Mouse (Mus musculus): Measurements from ENCODE around the gene B3gnt8.
A peak's percentile ranks its signal among the peaks of the same experiment; 100 is the strongest.
"Not testable (repeated sequence)": the region's sequence is repeated elsewhere in the genome, so short reads cannot be mapped to it uniquely, and the experiment has no call there.

B3gnt8 gene

DNA sequence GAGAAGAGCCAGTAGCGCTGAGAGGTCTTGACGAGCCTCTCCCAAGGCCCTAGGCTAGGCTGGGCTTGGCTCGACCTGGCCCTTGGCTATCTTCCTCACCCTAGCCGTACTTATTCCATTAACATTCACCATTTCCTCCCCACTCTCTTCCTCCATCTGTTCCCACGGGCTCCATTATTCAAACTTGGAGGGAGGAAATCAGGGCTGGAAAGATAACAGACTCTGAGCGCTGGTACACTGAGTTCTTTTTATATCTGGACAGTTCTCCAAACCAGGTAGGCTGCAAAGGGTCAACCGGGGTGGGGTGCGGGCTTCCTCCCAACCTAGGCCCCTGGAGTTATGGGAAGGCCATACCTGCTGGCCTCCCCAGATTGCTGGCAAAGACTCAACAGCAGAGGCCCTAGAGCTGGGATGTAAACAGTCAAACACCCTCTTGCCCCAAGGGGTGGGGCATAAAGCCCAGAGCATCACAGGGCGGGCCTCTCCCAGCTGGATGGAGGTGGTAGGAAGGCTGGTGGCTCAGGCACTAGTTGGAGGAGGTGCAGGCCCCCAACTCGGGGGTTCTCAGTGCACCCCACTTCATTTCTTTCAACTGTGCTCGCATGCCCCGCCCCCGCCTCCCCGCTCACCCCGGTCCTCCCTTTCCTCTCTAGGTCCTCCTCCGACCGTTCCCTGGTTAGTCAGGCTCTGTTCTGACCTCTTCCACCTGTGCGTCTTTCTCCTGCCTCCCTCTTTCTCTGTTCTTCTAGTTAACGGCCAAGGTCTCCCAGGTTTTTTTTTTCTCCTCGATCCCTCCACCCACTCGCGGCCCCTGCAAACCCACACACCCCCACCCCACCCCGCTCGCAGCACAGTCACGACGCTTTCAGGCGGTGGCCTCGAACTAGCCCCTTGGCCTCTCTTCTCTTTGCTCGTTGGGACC lies at the start of gene B3gnt8:
B3gnt8 (plus strand) TSS at position 146 of the 922 bp plus-strand sequence.
- DNase-seq (ENCODE audit: low spot score): no peak

DNA sequence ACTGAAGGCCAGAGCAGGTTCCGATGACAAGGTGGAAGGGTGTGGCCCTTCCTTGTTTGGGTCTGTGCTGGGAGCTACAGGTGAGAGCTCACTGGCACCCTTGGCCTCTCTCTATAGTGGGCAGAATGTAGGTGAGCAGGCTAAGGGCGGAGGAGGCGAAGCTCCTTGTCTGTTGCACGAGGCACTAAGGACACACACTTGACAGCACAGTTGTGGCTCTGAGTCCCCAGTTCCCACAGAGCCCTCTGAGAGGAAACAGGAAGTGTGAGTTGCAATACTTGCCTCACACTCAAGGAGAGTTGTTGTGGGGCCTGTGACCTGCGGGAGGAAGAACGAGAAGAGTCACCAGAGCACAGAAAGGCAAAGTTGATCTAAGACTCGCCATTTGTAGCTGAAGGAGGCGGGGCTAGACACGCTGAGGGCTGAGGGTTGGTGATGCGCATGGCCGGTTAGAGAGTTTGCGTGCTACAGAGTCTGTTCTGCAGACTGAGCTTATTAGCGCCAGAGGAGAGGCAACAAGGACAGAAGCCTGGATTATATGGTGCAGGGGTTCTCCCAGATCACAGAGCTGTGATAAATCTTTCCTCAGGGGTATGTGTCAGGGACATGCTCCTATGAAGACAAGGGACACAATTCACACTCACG lies 49.5 kb upstream of the B3gnt8 start:
- not testable (repeated sequence) for DNase-seq (ENCODE audit: low spot score)

DNA sequence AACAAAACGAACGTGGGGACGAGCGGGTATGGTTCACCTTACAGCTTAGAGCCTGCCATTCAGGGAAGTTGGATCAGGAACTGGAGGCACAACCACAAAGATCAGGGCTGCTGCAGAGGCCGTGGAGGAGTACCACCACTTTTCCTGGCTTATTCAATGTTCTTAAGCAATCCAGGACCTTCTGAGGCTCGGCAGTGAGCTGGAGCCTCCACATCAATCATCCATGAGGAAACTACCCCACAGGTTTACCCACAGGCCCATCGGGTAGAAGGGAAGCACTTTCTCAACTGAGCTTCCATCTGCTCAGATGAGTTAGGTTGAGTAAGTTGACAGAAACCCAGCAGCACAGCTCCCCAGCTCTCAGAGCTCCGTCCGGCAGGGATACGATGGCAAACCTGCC lies 47.0 kb upstream of the B3gnt8 start:
- DNase-seq (ENCODE audit: low spot score): no peak

DNA sequence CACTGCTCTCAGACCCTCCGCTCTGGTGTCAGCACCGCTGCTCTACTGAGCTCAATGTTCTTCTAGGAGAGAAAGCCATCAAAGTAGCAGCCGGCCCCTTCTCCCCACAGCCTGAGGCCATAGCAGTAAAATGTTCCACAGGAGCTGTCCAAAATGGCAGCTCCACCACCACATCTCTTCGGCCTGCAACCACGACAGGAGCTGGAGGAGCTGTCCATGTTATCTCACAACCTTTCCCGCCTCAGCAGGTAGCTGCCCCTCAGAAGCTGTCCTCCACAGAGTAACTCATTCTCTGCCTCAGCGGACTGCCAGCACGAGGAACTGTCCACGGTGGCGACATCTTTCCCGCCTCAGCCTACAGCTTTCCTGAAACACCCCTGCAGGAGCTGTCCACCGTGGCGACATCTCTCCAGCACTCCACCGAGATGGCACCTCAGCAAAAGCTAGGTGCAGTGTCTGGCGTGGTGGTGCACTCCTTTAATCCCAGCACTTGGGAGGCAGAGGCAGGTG lies 44.1 kb upstream of the B3gnt8 start:
- no peak for DNase-seq (ENCODE audit: low spot score)

DNA sequence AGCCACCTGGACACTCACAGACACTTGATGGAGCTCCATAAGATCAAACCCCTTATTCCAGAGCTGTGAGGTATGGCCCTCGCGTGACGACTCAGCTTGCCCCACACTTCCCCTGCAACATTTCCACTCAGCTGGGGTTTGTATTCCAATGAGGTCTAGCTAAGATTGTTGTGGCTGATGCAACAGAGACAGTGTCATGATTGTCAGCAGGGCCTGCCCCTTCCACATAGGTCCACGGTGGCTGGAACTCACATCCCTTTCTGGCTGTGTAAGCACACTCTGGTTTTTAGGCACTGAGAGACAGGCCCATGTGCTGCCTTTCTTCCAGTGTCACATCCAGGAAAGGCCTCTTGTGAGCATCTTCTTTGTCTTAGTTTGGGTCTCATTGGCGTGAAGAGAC lies 41.8 kb upstream of the B3gnt8 start:
- DNase-seq (ENCODE audit: low spot score): no peak

DNA sequence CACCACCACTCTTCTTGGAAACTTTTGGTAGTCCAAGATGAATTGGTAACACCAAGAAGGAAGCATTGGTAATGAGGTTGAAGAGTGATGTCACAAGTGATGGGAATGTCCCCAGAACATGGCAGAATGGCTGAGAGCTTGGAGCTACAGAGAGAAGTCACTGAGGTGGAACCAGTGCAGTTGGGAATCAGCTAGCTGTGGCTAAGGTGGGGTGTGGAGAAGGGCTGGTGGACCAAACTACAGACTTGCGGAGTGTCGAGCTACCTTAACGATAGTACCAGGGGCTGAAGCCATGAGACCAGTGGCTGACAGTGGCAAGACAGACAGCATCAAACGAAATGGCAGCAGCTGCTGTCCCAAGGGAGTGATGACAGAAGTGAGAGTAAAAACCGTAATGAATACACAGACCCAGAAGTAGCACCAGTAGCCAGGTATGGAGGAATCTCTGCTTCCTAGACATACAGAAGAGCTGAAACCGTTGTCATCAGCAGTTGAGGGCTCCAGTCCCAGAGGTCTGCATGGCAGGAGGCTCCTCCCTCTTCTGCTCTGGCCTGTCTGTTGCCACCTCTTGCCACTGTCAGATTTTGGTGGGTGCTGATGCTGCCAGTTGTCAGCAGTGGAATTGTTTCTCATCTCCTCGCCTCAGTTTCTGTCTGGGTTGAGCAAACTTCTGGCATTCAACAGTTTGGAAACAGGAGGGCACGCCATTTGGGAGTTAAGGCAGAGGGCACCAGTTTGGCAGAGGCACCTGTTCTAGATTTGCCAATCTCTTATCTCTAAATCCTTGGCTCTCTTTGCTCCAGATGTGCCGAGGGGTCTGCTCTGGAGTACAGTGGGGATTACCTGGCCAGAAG lies 40.9 kb upstream of the B3gnt8 start:
- DNase-seq (ENCODE audit: low spot score): no peak

DNA sequence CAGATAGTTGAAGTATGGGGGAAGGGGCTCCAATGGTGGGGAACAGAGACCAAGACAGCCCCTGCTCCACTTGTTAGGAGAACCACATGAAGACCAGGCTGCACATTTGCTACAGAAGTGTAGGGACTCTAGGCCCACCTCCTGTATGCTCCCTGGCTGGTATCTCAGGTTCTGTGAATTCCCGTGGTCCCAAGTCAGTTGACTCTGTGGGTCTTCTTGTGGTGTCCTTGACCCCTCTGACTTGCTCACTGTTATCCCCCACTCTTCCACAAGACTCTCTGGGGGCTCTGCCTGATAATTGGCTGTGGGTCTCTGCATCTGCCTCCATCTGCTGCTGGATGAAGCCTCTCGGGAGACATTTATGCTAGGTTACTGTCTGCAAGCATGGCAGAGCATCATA lies 35.2 kb upstream of the B3gnt8 start:
- DNase-seq (ENCODE audit: low spot score): no peak

DNA sequence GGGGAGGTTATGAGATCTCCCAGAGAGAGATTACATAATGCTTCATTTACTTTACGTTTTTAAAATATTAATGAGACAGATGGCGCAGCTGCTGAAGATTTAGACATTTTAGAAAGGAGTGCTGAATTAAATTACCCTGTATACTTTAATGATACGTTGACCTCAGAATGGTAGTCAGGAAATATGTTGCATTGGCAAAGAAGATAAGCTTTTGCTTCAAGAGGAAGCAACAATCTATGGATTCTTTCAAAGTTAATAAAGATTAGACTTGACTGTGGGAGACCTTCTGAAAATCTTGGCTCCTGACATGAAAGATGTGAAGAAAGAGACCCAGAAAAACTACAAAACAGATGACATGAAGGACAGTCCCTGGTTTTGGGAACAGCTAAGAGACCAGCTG lies 32.6 kb upstream of the B3gnt8 start:
- no peak for DNase-seq (ENCODE audit: low spot score)

DNA sequence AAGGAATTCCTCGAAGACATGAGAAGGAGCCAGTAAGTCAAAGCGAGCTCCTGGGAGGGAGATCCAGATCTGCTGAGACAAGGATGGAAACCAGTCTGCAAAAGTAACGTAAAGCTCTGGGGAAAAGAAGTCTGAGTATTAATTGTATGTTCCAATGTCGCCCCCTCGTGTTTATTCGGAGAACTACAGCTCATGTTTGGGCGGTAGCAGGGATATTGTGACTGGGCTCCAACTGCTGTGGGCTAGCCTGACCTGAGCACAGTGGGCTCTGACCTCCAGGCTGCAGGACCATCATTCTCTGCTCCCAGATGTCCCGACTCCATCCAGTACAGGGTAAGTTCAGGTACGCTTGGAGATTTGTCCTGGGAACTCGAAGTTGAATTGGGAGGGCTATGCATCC lies 26.8 kb upstream of the B3gnt8 start:
- peak; percentile 58 for DNase-seq (ENCODE audit: low spot score)

DNA sequence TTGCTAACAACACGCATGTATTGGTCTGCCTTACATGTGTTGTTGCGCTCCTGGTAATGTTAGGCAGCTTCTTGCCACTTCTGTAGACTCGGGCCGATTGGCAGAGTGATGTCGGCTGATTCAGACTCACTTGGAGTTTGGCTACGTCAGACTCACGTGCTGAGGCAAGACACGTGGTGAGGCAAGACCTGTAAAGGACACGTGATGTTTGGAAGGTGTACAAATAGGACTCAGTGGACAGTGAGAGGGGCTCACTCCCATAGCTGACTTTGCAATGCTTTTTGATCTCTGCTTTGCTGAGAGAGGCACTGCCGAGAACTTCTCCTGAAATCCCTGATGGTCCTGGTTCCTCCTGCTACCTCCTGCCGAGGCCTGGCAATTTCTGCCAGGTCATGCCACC lies 25.8 kb upstream of the B3gnt8 start:
- no peak for DNase-seq (ENCODE audit: low spot score)

DNA sequence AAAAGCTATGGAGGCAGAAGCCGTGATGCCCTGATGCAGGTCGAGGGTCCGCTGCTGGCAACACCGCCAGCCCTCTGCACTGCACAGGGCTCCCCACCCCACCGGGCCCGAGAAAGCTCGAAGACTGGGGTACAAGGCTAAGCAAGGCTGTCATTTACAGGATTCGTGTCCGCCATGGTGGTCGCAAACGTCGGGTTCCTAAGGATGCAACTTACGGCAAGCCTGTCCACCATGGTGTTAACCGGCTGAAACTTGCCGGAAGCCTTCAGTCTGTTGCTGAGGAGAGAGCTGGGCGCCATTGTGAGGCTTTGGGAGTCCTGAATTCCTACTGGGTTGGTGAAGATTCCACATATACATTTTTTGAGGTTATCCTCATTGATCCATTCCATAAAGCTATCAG lies 25.1 kb upstream of the B3gnt8 start:
- DNase-seq (ENCODE audit: low spot score): no peak

DNA sequence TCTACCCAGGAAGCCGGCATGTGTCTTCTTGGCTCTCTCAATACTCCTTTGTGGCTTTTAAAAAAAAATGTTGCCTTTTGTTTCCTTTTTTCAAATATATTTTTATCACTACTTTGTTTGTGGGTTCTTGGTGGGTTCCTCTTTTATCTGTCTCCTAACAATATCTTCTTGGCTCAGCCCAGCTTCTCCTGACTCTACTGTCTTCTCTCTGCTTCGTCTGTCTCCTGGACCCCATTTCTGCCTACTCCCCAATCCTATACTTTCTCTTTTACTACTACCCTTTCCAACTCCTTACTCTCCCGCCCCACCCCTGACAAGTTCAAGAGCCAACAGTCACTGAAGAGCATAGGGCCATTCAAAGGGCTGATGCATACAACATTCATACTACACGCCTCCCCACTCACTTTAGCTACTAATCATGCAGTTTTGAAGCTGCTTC lies 19.8 kb upstream of the B3gnt8 start:
- DNase-seq (ENCODE audit: low spot score): no peak

DNA sequence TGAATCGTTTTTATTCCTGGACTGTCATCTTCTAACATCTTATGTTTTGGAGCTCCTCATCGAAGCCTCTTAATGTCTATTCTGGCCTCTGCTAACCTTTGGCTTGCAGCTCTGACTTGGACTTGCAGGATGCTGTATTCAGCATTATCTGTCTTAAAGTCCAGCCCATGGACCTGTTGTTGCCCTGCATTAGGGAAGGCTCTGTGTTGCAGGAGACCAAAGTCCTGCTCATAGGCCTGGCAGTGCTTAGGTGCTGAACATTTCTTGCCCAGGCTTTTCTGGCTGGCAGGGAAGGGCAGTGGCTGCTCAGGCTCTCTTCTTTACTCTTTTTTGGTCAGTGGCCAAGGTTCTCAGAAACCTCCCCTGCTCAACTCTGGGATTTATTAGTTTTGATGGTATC lies 19.3 kb upstream of the B3gnt8 start:
- no peak for DNase-seq (ENCODE audit: low spot score)

DNA sequence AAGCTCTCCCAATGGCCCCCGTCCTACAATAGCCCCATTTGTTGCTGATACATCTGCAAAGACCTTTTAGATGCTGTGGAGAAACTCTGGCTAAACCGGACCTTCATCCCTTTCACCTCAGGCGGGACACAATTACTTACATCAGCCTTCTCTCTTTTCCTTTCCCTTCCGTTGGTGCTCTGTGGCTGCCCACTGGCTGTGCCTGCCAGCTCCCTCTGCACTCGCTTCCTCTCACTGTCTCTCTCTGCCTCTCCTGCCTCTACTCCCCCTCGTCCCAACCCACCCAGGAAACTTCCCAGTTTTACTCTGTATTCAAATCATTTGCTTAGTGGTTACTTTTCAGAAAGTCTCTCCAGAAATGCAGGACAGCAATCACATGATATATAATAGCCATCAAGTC lies 16.4 kb upstream of the B3gnt8 start:
- DNase-seq (ENCODE audit: low spot score): no peak

DNA sequence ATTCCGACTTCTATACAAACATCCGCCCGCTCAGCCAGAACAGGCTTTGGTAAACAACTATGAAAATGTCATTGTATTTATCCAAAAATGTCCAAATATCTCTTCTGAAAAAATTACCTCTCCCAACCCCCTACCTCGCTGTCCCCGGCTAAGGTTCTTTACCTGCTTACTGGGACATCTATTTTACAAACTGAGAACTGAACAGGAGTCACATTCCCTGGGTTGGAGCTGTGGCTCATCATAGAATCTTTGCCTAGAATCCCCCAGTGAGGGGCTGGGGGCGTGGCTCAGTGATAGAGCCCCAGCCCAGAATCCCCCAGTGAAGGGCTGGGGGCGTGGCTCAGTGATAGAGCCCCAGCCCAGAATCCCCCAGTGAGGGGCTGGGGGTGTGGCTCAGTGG lies 15.0 kb upstream of the B3gnt8 start:
- no peak for DNase-seq (ENCODE audit: low spot score)

DNA sequence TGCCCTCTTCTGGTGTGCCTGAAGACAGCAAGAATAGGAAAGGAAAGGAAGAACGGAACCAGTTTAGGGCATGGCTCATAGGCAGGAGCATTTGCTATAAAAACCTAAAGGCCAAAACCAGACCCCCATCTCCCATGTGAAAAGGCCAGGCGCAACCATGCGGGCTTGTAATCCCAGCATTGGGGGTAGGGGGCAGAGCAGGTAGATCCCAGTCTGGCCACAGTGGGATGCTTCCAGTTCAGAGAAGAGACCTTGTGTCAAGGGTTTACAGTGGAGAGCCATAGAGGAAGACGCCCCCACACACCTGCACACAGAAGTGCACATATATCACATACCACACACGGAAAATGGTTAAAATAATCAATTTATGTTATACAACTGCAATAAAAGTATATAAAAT lies 12.4 kb upstream of the B3gnt8 start:
- DNase-seq (ENCODE audit: low spot score): no peak

DNA sequence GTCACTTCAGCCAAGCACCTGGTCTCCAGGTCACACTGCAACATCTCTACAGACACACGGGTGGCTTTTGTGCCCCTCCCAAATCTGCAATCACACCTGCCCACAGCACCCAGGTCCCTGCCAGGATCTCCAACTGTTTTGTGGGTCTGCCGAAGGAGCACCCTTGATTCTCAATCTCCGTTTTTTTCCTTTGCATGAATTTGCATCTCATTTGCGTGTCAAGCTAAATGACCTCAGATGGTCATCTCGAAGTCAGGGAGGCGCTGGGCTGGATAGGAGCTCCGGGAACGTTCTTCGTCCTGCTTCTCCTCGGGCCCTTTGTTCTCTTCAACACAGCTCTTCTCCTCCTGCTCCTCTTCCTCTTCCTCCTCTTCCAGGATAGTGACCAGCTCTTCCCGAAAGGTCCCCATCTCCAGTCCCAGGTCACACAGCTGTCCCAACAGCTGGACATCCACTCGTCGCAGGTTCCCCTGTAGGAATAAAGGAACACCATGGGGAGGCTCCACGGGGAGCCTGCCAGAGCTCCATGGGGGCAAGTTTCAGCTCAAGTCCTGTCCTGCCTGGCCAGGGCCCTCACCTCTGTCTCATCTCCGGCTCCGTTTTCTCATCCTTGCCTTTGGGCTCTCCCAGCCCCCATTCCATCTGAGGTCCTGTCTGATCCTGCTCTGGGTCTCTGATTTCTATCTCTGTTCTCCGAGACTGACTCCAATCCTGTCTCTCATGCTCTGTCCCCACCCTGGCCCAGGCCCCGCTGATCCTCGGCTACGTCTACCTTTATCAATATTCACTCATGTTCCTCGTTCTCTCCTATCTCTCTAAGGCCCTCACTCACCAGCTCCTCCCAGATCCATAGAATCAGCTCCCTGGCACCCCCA lies 11.4 kb upstream of the B3gnt8 start:
- no peak for DNase-seq (ENCODE audit: low spot score)

DNA sequence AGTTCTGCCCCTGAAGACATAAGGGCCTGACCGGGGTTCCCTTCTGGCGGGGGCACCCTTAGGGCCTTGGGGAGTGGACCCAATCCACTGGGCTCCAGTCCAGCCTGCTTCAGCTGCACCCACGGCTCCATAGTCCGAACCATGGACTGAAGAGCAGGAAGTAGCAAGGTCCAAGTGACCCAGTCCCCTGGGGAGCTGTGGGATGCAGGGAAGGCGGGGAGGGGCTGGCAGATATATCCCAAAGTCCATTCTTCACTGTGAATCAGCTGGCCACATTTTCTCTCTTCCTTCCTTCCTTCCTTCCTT lies 10.8 kb upstream of the B3gnt8 start, which contains the start of gene Erich4:
Erich4 (minus strand) TSS at position 187 of the 306 bp plus-strand sequence.
- no peak for DNase-seq (ENCODE audit: low spot score)

DNA sequence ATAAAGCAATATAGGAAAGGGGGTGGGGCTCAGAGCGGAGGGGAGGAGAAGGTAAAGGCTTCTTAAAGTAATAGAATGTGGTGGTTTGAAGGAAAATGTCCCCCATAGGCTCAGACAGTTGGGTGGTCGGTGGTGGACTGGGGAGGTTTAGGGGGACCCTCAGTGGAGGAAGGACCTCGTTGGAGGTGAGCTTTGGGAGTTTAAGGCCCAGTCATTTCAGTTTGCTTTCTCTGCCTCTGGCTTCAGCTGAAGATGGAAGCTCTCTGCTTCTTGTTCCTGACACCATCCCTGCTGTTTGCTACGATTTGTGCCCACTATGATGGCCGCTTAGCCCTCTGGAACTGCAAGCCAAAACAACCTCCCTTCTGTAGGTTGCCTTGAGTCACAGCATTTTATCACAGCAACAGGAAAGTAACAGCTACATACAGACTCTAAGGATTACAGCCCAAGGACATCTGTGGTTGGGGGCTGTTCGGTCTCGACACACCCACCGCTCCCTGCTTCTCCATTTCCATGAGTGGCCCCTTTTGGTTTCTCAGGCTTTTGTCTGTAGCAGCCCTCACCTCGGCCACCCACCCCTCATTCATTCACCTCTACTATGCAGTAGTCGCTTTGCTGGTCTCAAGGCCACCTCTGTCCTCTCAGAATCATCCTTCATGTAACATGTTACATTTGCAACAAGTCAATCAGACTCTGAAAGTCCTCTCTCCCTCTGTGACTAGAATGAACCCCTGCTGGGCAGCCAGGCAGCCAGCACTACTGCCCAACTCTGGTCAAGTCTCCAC lies 8.9 kb upstream of the B3gnt8 start:
- no peak for DNase-seq (ENCODE audit: low spot score)

DNA sequence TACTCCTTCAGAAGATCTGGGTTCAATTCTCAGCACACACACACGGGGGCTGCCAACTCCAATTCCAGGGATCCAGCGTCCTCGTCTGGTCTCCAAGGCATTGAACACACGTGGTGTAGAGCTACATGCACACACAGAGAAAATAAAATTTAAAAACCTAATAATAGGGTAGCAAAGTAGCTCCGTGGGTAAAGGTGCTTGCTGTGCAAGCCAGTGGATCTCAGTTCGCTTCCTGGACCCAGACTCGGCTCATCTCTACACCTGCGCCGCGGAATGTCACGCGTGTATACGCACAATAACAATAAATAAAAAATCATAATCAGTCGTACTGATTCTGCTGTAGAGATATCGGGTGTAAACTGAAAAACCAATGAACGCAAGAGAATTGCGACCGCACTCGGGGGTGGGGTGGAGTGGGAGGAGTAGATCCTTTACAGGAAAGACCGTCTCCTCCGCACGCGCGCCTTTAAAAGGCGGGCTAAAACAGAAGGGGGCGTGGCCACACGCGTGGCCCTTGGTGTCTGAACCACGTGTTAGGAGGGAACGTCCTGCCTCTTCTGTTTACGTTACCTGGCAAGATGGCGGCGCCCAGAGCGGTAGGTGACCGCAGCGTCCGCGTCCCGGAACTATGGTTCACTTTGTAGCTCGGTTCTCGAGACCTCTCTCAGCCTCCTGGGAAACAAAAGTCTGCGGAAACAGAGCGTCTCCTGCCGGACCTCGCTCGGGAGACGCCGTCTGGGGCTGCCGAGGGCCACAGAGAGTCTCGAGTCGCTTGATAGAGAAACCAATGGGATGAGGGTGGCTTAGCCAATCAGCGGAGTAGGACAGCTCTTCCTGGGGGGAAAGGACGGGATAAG lies 7.4 kb upstream of the B3gnt8 start, which contains the start of gene Dmac2:
Dmac2 (plus strand) TSS at position 550 of the 857 bp plus-strand sequence.
- DNase-seq (ENCODE audit: low spot score): peak; percentile 89

Measured in urinary bladder, postnatal 25 days (tissue).